Mouse (Mus musculus): Measurements from ENCODE around the gene Kxd1.

DNA sequence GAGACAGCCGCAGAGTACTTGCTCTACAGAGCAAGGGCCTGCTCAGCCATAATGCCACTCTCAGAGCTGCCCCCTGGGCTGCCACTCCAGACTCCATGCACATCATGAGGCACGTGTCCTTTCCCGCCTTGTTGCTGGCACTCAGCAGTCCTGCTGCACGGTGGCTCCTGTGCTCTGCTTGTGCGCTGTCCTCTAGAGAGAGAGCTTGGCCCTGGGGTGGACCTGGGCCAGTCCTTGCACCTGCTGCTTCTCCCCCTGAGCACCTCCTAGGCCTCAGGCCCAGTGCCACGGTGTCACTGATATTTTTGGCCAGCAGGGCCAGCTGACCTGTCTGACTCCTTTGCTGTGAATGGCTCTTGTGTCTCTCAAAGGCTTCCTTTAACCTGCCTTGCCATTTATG lies 43.2 kb upstream of the Kxd1 start:
- TF ChIP-seq POLR2A (IDR thresholded peaks at IDR 0.05; ENCODE audit: extremely low read depth, insufficient read depth, low read length), result no peak
- TF ChIP-seq CTCF (IDR thresholded peaks at IDR 0.05; ENCODE audit: extremely low read depth, insufficient read depth, low read length), result no peak
